Mouse (Mus musculus) neural tube, embryonic 11.5 days (tissue): ENCODE measurements at regions not wholly inside any gene's neighbourhood (a gene's known extent, or its start where the extent isn't known, plus 50 kb on each side); places are given as distances from the start of the nearest gene placed in this dataset.

Experiments used
- ATAC-seq: fragments of 200-750 bp; cut with Nextera tagmentation; 2 replicates; pipeline ENCODE4 v1.8.0; 2017; ENCODE audit warnings: moderate number of reproducible peaks, mild to moderate bottlenecking, moderate TSS enrichment, moderate library complexity; ENCODE audit not compliant: insufficient read depth, low FRiP score, low TSS enrichment
- DNase-seq: peaks from one replicate; pipeline ENCODE4 v3.0.0-alpha.2; 2015; ENCODE audit warnings: low spot score
- H3K27ac ChIP-seq: fragments of 300-500 bp; sonication (generic); 2 replicates; pipeline ENCODE4 v1.5.1; 2014; ENCODE audit warnings: low read depth, mild to moderate bottlenecking, low read length
- H3K27me3 ChIP-seq: fragments of 300-500 bp; sonication (generic); 2 replicates; pipeline ENCODE4 v1.6.1; 2014; ENCODE audit warnings: mild to moderate bottlenecking, low read length, mixed read lengths; ENCODE audit not compliant: control insufficient read depth, insufficient read depth
- H3K36me3 ChIP-seq: fragments of 300-500 bp; sonication (generic); 2 replicates; pipeline ENCODE4 v1.6.1; 2014; ENCODE audit warnings: mild to moderate bottlenecking, low read length, moderate library complexity, mixed read lengths; ENCODE audit not compliant: control insufficient read depth, insufficient read depth
- H3K4me1 ChIP-seq: fragments of 300-500 bp; sonication (generic); 2 replicates; pipeline ENCODE4 v1.6.1; 2014; ENCODE audit warnings: low read length, mixed read lengths; ENCODE audit not compliant: control insufficient read depth, insufficient read depth
- H3K4me2 ChIP-seq: fragments of 300-500 bp; sonication (generic); 2 replicates; pipeline ENCODE4 v1.6.1; 2014; ENCODE audit warnings: low read depth, mild to moderate bottlenecking, moderate library complexity
- H3K4me3 ChIP-seq: fragments of 300-500 bp; sonication (generic); 2 replicates; pipeline ENCODE4 v1.5.1; 2014; ENCODE audit warnings: low read depth, low read length
- H3K9ac ChIP-seq: fragments of 300-500 bp; sonication (generic); 2 replicates; pipeline ENCODE4 v1.6.1; 2014; ENCODE audit warnings: mild to moderate bottlenecking, low read length
- H3K9me3 ChIP-seq: fragments of 300-500 bp; sonication (generic); 2 replicates; pipeline ENCODE4 v1.6.1; 2016; ENCODE audit warnings: low read length; ENCODE audit not compliant: control insufficient read depth
- WGBS: fragments of 180-500 bp; shearing (Covaris S2); extraction: QIAGEN DNeasy Blood & Tissue Kit; methylation state at CpG from one replicate; pipeline ENCODE4 v1.1.7; 2014; 5-methylcytosine and 5-hydroxymethylcytosine counted together

DNA sequence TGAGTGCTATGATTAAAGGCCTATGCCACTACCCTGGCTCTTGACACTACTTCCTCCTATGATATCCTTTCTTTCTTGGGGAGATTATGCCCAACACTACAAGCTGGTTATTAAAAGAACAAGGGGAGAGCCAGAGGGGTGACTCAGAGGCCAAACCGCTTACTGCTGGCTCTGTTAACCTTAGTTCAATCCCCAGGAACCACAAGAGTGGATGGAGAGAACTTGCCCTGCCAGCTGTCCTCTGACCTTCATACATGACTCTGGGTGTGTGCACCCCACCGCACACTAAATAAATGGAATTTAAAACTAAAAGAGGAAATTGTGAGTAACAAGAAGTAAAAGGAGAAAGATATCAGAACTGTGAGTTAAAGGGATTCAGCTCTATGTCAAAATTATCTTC is 114.1 kb upstream of the Eomes start:
- no peak overlapping the region for H3K4me3 ChIP-seq
- no peak overlapping the region for H3K27ac ChIP-seq
- no peaks in the 10 kb centered on the region for H3K4me1 ChIP-seq
- ATAC-seq (no peak), DNase-seq (no peak)
- H3K4me2 ChIP-seq, result no peak overlapping the region
- no peak overlapping the region for H3K9ac ChIP-seq
- no peaks in the 10 kb centered on the region for H3K9me3 ChIP-seq
- 87% methylated on average over 2 of the region's 2 CpGs for WGBS
- H3K27me3 ChIP-seq, result no peaks in the 10 kb centered on the region
- no peaks in the 10 kb centered on the region for H3K36me3 ChIP-seq

DNA sequence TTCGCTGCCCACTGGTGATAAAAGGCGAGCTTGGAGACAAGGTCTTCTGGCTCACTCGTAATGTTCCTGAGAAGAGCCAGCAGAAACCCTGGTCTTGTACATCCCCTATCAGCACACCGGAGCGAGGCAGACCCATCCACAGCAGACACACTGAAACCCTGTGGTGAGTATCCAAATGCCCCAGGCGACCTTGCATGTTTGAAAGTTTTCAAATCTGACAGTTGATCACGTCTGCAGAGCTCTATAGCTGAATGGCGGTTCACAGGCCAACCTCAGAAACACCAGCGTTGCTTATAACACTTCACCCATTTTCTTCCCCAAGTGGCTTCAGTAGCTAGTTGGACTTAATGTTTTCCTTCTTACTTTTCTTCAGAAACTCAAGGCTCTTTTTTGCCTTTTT is 112.6 kb upstream of the Eomes start:
- DNase-seq (no peak), ATAC-seq (no peak)
- H3K36me3 ChIP-seq, result no peaks in the 10 kb centered on the region
- no peaks in the 10 kb centered on the region for H3K9me3 ChIP-seq
- H3K4me2 ChIP-seq, result no peak overlapping the region
- no peak overlapping the region for H3K9ac ChIP-seq
- no peak overlapping the region for H3K27ac ChIP-seq
- no peaks in the 10 kb centered on the region for H3K27me3 ChIP-seq
- H3K4me1 ChIP-seq, result no peaks in the 10 kb centered on the region
- no peak overlapping the region for H3K4me3 ChIP-seq
- WGBS, result 86% methylated on average over 9 of the region's 9 CpGs

DNA sequence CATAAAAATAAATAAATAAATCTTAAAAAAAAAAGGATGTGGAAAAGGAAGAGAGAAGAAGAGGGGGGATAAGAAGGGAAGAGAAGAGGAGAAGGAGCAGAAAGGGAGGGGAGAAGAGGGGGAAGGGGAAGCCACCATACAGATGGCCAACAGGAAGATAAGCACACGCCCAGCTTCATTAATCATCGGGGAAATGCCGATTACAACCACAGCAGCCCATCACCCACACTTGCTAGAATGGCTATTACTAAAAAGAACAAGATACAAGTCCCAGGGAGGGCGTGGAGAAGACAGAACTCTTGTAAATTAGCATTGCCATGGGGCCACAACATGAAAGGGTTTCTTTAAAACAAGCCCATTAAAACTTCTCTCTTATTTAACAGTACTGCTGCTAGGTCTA is 110.7 kb upstream of the Eomes start:
- Histone ChIP-seq H3K9me3 (no peaks in the 10 kb centered on the region), H3K27ac (no peak overlapping the region), H3K9ac (no peak overlapping the region), H3K4me1 (no peaks in the 10 kb centered on the region), H3K4me3 (no peak overlapping the region), H3K4me2 (no peak overlapping the region), H3K27me3 (no peaks in the 10 kb centered on the region), H3K36me3 (no peaks in the 10 kb centered on the region)
- 79% methylated on average over 4 of the region's 4 CpGs for WGBS
- ATAC-seq (no peak), DNase-seq (no peak)

DNA sequence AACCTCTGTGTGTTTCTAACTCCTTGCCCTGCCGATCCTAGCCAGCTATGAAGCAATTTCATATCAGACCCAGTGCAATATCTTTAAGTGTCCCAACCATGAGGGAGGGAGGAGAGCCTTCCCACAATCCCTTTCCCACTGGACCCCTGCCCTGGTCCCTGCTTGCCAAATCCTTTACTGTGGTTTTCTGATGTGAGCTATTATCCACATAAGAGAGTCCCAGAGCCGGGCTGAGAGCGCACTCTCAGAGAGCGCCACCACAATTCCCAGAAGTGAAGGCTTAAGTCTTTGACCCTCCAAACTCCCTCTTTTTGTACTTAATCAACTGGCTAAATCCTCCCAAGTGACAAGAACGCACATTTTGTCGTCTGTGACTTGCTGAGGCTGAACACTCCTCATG is 107.4 kb upstream of the Eomes start:
- Histone ChIP-seq H3K4me3 (no peak overlapping the region), H3K9me3 (no peaks in the 10 kb centered on the region), H3K27ac (no peak overlapping the region), H3K36me3 (no peaks in the 10 kb centered on the region), H3K4me1 (no peaks in the 10 kb centered on the region), H3K27me3 (no peaks in the 10 kb centered on the region), H3K9ac (no peak overlapping the region), H3K4me2 (no peak overlapping the region)
- ATAC-seq (no peak), DNase-seq (no peak)
- 83% methylated on average over 6 of the region's 6 CpGs for WGBS

DNA sequence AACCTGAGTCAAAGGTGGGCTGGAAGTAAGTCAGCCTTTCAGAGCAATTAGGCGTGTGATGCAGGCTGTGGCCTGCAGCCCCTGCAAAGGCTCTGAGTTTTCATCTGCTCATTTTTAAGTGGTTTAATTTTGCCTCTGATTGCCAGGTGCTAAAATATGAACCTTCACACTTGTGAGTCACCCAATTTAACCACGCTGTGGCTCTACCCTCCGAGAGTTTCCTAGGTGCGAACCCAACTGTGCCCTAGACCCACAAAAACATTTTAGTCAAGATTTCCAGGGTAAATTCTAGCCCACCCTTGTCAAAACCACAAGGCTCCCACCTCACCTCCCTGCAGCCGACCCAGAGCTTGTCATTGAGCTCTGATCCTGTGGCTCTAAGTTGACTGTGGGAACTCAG is 103.3 kb upstream of the Eomes start:
- no peaks in the 10 kb centered on the region for H3K4me1 ChIP-seq
- H3K36me3 ChIP-seq, result no peaks in the 10 kb centered on the region
- no peak overlapping the region for H3K4me2 ChIP-seq
- H3K27me3 ChIP-seq, result no peaks in the 10 kb centered on the region
- H3K27ac ChIP-seq, result no peak overlapping the region
- no peak overlapping the region for H3K4me3 ChIP-seq
- H3K9ac ChIP-seq, result no peak overlapping the region
- DNase-seq, result no peak
- 84% methylated on average over 5 of the region's 5 CpGs for WGBS
- H3K9me3 ChIP-seq, result no peaks in the 10 kb centered on the region
- ATAC-seq, result no peak

DNA sequence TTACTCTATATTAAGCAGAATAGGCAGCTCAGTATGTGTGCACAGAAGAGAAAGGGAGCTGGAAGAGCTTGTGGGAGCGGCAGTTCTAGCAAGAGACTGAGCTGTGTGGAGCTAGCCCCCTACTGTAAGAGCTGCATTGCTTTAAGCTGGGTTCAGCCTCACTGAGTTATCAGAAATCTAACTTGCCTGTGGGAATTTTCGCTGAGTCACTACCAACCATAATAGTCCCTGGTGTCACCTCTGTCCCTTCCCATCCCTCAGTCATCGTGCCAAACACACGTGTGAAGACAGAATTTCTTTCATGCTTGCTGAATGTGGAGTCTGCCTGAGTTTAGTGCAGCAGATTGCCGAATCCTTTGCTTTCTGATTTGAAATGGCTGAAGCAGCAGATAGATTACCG is 99.0 kb upstream of the Eomes start:
- 30% methylated on average over 6 of the region's 6 CpGs for WGBS
- DNase-seq, result no peak
- Histone ChIP-seq H3K27ac (no peak overlapping the region), H3K9me3 (no peaks in the 10 kb centered on the region), H3K9ac (no peak overlapping the region), H3K36me3 (no peaks in the 10 kb centered on the region), H3K27me3 (no peaks in the 10 kb centered on the region), H3K4me2 (no peak overlapping the region), H3K4me1 (no peaks in the 10 kb centered on the region), H3K4me3 (no peak overlapping the region)
- no peak for ATAC-seq

DNA sequence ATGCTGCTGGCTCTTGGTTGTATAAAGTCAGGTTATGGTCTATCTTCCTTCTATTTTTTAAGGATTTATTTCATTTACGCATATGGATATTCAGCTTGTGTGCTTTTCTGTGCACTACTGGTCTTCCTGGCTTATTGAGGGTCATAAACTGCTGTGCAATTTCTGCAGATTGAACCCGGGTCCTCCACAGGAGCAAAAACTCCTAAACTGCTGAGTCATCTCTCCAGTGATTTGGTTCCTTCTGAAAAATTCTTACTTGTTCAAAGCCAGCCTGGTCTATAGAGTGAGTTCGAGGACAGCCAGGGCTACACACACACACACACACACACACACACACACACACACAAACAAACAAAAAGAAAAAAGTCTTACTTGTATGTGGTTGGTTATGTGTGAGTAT is 95.5 kb upstream of the Eomes start:
- DNase-seq, result no peak
- Histone ChIP-seq H3K9ac (no peak overlapping the region), H3K4me1 (no peaks in the 10 kb centered on the region), H3K4me3 (no peak overlapping the region), H3K27me3 (peaks cover 6% of the 10 kb centered on the region), H3K36me3 (no peaks in the 10 kb centered on the region), H3K9me3 (no peaks in the 10 kb centered on the region), H3K4me2 (no peak overlapping the region), H3K27ac (no peak overlapping the region)
- no peak for ATAC-seq
- WGBS, result 83% methylated on average over 3 of the region's 3 CpGs

DNA sequence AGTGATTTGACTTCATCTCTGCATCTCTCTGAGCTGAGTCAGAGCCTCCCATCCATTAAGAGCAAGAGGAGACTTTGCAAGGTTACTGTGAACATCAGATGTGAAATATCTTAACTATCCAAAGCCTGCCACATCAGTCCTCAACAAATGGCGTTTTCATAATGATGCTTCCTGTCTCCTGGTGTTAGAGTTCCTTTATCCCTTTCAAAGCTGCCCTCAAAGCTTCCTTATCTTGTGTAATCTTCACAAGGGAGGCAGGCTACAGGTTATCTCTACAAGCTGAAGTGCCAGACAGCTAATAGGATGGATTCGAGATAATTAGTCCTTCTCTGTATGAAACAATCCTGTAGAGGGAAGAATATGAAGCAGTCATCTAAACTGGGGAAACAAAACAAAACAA is 93.4 kb upstream of the Eomes start:
- H3K27ac ChIP-seq, result no peak overlapping the region
- no peaks in the 10 kb centered on the region for H3K36me3 ChIP-seq
- H3K27me3 ChIP-seq, result peaks cover 24% of the 10 kb centered on the region
- H3K4me1 ChIP-seq, result no peaks in the 10 kb centered on the region
- no peak overlapping the region for H3K4me2 ChIP-seq
- no peak for DNase-seq
- H3K9ac ChIP-seq, result no peak overlapping the region
- ATAC-seq, result no peak
- H3K4me3 ChIP-seq, result no peak overlapping the region
- no peaks in the 10 kb centered on the region for H3K9me3 ChIP-seq
- 46% methylated on average over 2 of the region's 2 CpGs for WGBS

DNA sequence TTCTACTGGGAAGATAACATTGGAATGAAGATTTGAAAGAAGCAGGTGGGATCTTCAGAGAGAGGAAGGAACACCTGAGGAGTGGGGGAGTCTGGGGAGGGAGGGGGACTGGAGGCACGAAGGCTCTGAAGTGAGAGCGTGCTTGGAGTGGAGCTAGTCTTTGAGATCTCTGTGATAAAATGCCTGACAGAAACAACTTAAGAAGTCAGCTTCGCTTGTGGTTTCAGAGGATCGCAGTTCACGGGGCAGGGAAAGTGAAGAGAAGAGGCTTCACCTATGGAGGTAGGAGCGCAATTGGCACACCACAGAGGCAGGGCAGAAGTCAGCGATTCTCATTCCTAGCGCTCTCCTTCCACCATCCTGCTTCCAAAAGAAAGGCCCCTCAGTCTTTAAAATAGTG is 90.4 kb upstream of the Eomes start:
- ATAC-seq, result no peak
- H3K27me3 ChIP-seq, result peaks cover 32% of the 10 kb centered on the region

More for the DNA sequence above, 90.4 kb upstream of the Eomes start:
- Histone ChIP-seq H3K4me3 (no peak overlapping the region), H3K27ac (no peak overlapping the region), H3K36me3 (no peaks in the 10 kb centered on the region), H3K9ac (no peak overlapping the region), H3K4me1 (no peaks in the 10 kb centered on the region), H3K4me2 (no peak overlapping the region), H3K9me3 (no peaks in the 10 kb centered on the region)
- 23% methylated on average over 8 of the region's 8 CpGs for WGBS
- no peak for DNase-seq
